Mouse (Mus musculus): ENCODE measurements around the gene Acot7.

GRCm38 (mm10) chr4:152263089-152263488 is 85.2 kb downstream of the Acot7 start:
- TF ChIP-seq CTCF (IDR thresholded peaks at IDR 0.05; ENCODE audit: insufficient read depth, low read depth, low read length) (no peak), POLR2A (IDR thresholded peaks at IDR 0.05; ENCODE audit: insufficient read depth, low read depth, low read length) (no peak)
